Mouse (Mus musculus) layer of hippocampus, postnatal 10 days (tissue): ENCODE measurements around the gene Chrm4. TPM values are rescaled to one million over a fixed set of nuclear protein-coding genes. Genes with fewer than 3 reads are reported as not detected.

Experiments used
- DNase-seq, 2 experiments: peaks; one replicate each; pipeline ENCODE4 v3.0.0; 2021; ENCODE audit warnings: low spot score in 2 of 2
- microRNA-seq, 2 experiments: library from miRNA; unstranded; fragments of <30 nt; microRNA quantifications; one replicate each; pipeline ENCODE4 v1.2.0; 2021
- total RNA-seq, 2 experiments: library from RNA; stranded (reverse); gene quantifications; 2 replicates each; pipeline ENCODE4 v1.2.3; 2021

Chrm4 gene
- total RNA-seq, 2 experiments from 2014 or later = 20.0 to 21.3 TPM

GRCm38 (mm10) chr2:91961901-91962761, 35.1 kb downstream of the Chrm4 start:
- DNase-seq = no peak

DNA sequence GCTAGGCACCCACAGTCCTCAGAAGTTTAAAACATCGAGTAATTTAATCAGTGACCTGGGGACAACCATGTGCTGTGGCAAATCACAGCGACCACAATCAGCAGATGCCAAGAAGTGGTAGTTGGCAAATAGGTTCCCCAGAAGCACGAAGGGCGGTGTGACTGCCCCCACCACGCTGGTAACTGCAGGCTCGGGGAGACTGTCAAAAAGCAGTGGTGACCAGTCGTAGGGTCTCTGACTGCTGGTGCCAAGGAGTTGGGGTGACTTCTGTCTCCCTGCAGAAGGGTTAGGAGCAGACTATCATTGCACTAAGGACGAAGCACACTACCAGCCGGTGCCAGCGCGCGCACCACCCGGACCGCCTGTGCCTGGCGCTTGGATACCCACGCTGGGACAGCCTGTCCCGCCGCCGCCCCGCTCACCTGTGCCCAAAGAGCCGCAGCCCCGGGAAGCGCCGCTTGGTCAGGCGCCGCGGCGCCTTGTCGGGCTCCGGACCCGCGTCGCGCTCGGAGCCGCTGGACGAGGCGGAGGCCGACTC, 35.9 kb downstream of the Chrm4 start:
- peak; percentile 41 to 48 for DNase-seq

DNA sequence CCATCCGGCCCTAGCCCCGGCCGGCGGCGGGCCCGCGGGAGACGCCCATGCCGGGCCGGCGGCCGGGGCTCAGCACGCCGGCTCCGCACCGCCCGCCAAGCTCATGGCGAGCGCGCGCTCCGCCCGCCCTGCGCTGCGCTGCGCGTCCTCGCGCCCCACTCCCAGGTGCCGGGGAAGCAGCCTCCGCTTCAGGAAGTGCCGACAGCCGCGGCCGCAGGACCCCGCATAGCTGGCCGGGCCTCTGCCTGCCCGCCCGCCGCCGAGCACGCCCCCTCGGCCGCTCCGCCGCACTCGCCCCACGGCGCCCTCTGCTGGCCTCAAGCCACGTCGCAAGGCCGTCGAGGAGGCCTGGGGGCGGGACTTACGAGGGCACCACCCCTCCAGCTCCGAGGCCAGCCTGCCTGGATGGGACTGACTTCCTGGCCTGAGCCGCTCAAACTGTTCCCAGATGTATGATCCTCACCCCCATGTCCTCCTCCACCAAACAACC, 36.4 kb downstream of the Chrm4 start:
- peak; percentile 97 to 98 for DNase-seq

- no peak for DNase-seq
Observed at GRCm38 (mm10) chr2:91964610-91965204, 37.7 kb downstream of the Chrm4 start.

DNA sequence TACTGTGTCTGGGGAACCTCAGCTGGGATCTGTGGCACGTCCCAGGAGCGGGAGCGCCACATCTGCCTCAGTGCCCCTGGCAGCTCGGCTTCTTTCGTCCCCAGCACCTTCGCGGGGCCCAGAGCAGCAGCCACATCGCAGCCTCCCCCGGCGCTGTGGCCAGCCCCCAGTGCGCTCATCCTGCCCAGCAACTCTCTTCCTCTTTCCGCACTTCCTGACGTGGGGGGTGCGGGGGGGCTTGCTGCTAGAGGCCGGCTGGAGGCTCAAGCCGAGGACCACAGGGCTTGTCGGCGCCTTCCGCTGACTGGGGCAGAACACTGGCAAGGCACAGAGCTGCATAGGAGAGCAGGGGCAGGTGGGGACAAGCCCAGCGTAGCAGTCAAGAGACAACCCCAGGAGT, 38.4 kb downstream of the Chrm4 start:
- peak; percentile 18 to 48 for DNase-seq

DNA sequence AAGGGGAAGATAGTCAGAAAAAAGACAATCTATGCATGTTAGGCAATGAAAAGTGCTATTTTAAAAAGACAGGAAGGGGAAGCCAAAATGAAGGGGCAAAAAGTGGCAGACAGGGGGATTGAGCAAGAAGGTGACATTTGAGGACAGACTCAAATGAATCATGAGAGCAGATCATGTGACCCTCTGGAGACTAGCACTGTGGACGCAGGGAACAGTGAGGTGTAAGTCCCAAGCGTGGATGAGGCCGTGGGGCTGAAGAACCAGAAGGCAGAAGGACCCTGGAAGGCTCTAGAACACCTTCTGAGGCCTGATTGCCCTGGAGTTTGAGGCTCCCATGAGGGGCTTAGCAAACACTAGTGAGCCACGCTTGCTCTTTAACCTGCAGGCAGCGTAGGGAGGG, 39.3 kb downstream of the Chrm4 start:
- no peak for DNase-seq

GRCm38 (mm10) chr2:91967962-91968361, 40.9 kb downstream of the Chrm4 start:
- no peak for DNase-seq

DNA sequence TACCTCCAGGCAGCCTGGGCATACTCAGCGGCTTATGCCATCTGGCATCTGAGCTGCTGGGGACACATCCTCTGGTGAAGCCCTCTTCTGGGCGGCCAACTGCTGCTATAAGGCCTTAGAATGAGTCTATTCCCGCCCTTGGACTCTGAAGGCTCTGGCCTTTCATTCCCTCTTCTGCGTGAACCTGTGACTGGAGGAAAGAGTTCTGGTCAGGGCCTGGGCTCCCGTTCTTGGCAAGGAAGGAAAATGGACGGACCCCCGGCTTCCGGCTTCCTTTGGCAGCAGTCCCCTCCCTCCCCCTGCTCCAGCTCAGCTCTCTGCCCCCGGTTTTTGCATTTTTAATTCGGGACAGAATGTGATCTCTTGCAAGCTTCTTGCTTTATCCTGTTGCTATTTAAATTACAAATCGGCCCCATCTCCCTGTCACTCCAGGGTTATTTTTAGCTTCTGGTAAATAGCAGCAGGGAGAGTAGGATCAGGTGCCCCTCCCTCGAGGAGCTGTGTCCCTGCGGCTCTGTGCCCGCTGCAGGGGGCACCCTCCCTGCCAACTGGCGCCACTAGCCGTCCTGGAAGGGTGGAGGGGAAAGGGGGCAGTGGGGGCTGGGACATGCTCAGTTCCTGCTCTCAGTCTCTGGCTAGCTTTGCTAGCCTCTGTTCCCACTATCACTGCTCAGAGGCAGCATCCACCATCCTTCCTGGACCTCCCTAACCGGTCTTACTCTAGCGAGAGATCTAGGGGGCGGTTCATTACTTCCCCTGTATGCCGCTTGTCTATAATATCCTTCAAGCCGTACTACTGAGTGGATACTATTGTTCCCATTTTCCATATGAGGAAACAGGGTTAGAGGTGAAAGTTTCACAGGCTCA, 44.4 kb downstream of the Chrm4 start:
- peak; percentile 69 to 76 for DNase-seq

DNA sequence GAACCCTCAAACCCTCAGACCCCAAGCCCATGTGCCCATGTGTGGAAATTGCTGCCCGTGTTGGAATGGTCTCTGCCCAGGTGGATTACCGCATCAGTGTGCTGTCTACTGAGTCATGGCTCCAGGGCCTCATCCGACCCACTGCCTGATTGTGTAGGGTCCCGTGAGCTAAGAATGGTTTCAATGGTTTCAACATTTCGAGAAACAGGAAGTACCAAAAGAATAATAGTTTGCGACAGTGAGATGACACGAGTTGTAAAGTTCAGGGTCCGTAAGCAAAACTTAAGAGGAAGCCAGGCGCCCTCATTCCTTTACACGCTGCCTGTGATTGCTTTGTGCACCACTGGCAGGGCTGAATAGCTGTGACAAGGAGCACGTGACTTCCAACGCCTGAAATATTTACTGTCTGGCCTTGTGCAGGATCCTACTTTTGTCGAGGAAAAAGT, 45.1 kb downstream of the Chrm4 start:
- no peak for DNase-seq

GRCm38 (mm10) chr2:91973416-91974135, 46.5 kb downstream of the Chrm4 start:
- no peak for DNase-seq

DNA sequence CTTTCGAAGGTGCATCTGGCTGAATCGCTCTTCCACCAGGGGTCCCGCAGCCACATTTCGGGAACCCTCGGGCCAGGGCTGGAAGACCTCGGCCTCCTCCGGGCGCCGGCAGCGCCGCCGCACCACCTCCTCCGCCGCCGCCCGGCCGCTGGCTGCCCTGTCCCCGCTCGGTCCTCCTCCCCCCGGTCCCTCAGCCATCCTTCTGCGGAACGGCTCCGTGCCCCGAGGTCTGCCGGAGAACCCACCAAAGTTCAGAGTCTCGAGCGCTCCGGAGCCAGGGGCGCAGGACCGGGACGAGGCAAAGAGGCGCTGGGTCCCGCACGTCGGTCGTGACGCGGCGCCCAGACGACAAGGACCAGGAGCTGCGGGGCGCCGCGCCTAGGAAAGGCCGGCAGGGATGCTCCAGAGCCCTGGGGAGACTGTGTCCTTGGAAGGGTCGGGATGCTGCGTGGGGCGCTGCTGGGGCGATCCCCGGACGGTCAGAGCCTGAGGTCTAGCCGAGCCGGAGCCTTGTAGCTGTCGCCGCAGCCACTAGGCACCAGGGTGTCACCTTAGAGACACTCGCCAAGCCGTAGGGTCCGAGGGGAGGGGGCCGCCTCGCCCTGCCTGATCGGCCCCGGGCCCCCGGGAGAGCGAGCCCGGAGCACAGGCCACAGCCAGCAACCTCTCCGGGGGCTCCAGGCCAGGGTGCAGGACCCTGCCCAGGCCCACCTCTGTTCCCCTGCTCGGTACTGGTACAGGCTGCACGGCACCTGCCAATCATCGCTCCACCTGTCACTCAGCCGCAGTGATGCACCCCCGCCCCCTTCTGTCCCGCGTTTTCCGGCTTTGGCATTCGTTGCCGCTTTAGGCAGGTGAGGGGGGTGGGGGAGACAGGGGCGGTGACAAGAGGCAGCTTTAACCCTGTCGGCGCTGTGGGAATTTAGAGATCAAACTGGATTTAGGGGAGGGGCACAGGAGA, 48.8 kb downstream of the Chrm4 start, which contains the start of gene Dgkz:
Dgkz (minus strand) TSS at position 284 of the 961 bp plus-strand sequence.
- no peak for DNase-seq

- DNase-seq = no peak
Observed at GRCm38 (mm10) chr2:91977960-91978359, 50.9 kb downstream of the Chrm4 start.

Small RNA genes within 50 kb of the gene (microRNA-seq; reads per million reads assigned to microRNA genes)
- gene Mir6999 = 0 to 0.22 reads per million in 2 experiments

Other genes starting within 250 kb of the Chrm4 start
- gene Atg13, start 216.7 kb upstream of the Chrm4 start, total RNA-seq = 10 to 100 TPM; 49.1 to 49.7 TPM
- gene Harbi1, start 216.4 kb upstream of the Chrm4 start, total RNA-seq = 1 to 10 TPM; 8.3 to 8.9 TPM
- gene Ambra1, start 197.1 kb upstream of the Chrm4 start, total RNA-seq = 10 to 100 TPM; 45.4 to 47.8 TPM
- 10 to 100 TPM; 44.3 to 49.4 TPM for gene Mdk, start 5.0 kb downstream of the Chrm4 start, total RNA-seq
- gene Gm9821, start 18.5 kb downstream of the Chrm4 start, total RNA-seq = not detected
- gene Dgkz, start 48.6 kb downstream of the Chrm4 start, total RNA-seq = 100 to 1,000 TPM; 313 to 336 TPM
- gene Creb3l1, start 97.3 kb downstream of the Chrm4 start, total RNA-seq = 10 to 100 TPM; 10.4 to 11.6 TPM
- 10 to 100 TPM; 75.5 to 83.7 TPM for gene Phf21a, start 165.9 kb downstream of the Chrm4 start, total RNA-seq